Mouse (Mus musculus): Measurements from ENCODE around the gene Col15a1. TPM values are rescaled to one million over a fixed set of nuclear protein-coding genes. Genes with fewer than 3 reads are reported as not detected.

Col15a1 gene
- polyA plus RNA-seq, 1 experiment from 2014 or later = 12.9 TPM

GRCm38 (mm10) chr4:47311467-47311866, 103.5 kb downstream of the Col15a1 start:
- Histone ChIP-seq H3K9me3 (replicated peaks) (no peaks in the 10 kb centered on the region), H3K4me3 (no peak overlapping the region), H3K27me3 (no peaks in the 10 kb centered on the region), H3K36me3 (no peaks in the 10 kb centered on the region), H3K9ac (no peak overlapping the region), H3K4me2 (no peak overlapping the region), H3K27ac (no peak overlapping the region), H3K4me1 (replicated peaks) (peaks cover 29% of the 10 kb centered on the region)
- ATAC-seq (replicated peaks; ENCODE audit: insufficient number of reproducible peaks, insufficient read depth, low FRiP score, low read depth) = no peak
- 92% methylated on average over 6 of the region's 6 CpGs for WGBS

GRCm38 (mm10) chr4:47311929-47312328, 104.0 kb downstream of the Col15a1 start:
- 74% methylated on average over 7 of the region's 7 CpGs for WGBS
- no peak for ATAC-seq (replicated peaks; ENCODE audit: insufficient number of reproducible peaks, insufficient read depth, low FRiP score, low read depth)
- Histone ChIP-seq H3K9me3 (replicated peaks) (no peaks in the 10 kb centered on the region), H3K4me3 (no peak overlapping the region), H3K27ac (no peak overlapping the region), H3K4me2 (no peak overlapping the region), H3K27me3 (no peaks in the 10 kb centered on the region), H3K4me1 (replicated peaks) (peaks cover 29% of the 10 kb centered on the region), H3K9ac (no peak overlapping the region), H3K36me3 (no peaks in the 10 kb centered on the region)

- no peak for ATAC-seq (replicated peaks; ENCODE audit: insufficient number of reproducible peaks, insufficient read depth, low FRiP score, low read depth)
- Histone ChIP-seq H3K27ac (no peak overlapping the region), H3K9me3 (replicated peaks) (no peaks in the 10 kb centered on the region), H3K36me3 (no peaks in the 10 kb centered on the region), H3K4me1 (replicated peaks) (peaks cover 31% of the 10 kb centered on the region), H3K27me3 (no peaks in the 10 kb centered on the region), H3K4me2 (no peak overlapping the region), H3K9ac (no peak overlapping the region), H3K4me3 (no peak overlapping the region)
- 73% methylated on average over 14 of the region's 14 CpGs for WGBS
Measured at GRCm38 (mm10) chr4:47312676-47313075, 104.7 kb downstream of the Col15a1 start.

GRCm38 (mm10) chr4:47313710-47314410, 105.9 kb downstream of the Col15a1 start:
- Histone ChIP-seq H3K27ac (no peak overlapping the region), H3K4me1 (replicated peaks) (peaks cover 31% of the 10 kb centered on the region), H3K9me3 (replicated peaks) (no peaks in the 10 kb centered on the region), H3K9ac (no peak overlapping the region), H3K36me3 (no peaks in the 10 kb centered on the region), H3K4me2 (no peak overlapping the region), H3K4me3 (no peak overlapping the region), H3K27me3 (no peaks in the 10 kb centered on the region)
- 82% methylated on average over 8 of the region's 8 CpGs for WGBS
- no peak for ATAC-seq (replicated peaks; ENCODE audit: insufficient number of reproducible peaks, insufficient read depth, low FRiP score, low read depth)

- H3K27me3 ChIP-seq = no peaks in the 10 kb centered on the region
- H3K4me1 ChIP-seq (replicated peaks) = peaks cover 20% of the 10 kb centered on the region
- no peak for ATAC-seq (replicated peaks; ENCODE audit: insufficient number of reproducible peaks, insufficient read depth, low FRiP score, low read depth)
- no peak overlapping the region for H3K4me2 ChIP-seq
- 34% methylated on average over 2 of the region's 2 CpGs for WGBS
- H3K9ac ChIP-seq = no peak overlapping the region
- H3K9me3 ChIP-seq (replicated peaks) = no peaks in the 10 kb centered on the region
- no peak overlapping the region for H3K27ac ChIP-seq
- no peaks in the 10 kb centered on the region for H3K36me3 ChIP-seq
- H3K4me3 ChIP-seq = no peak overlapping the region
Measured at GRCm38 (mm10) chr4:47315458-47315857, 107.5 kb downstream of the Col15a1 start.

- H3K4me3 ChIP-seq = no peak overlapping the region
- peaks cover 10% of the 10 kb centered on the region for H3K4me1 ChIP-seq (replicated peaks)
- H3K27ac ChIP-seq = 0 out of 2 replicates have a peak overlapping the region, but pooled peaks have one; percentile 16
- no peak overlapping the region for H3K4me2 ChIP-seq
- 60% methylated on average over 6 of the region's 6 CpGs for WGBS
- H3K9me3 ChIP-seq (replicated peaks) = no peaks in the 10 kb centered on the region
- no peak for ATAC-seq (replicated peaks; ENCODE audit: insufficient number of reproducible peaks, insufficient read depth, low FRiP score, low read depth)
- no peaks in the 10 kb centered on the region for H3K27me3 ChIP-seq
- no peaks in the 10 kb centered on the region for H3K36me3 ChIP-seq
- H3K9ac ChIP-seq = no peak overlapping the region
Measured at GRCm38 (mm10) chr4:47316432-47316831, 108.5 kb downstream of the Col15a1 start.

GRCm38 (mm10) chr4:47319561-47320321, 111.8 kb downstream of the Col15a1 start:
- Histone ChIP-seq H3K9ac (no peak overlapping the region), H3K27me3 (no peaks in the 10 kb centered on the region), H3K9me3 (replicated peaks) (no peaks in the 10 kb centered on the region), H3K4me2 (no peak overlapping the region), H3K27ac (peak overlapping the region; percentile 37; the same call in 1 of the 2 replicates), H3K4me1 (replicated peaks) (peaks cover 7% of the 10 kb centered on the region; the same call in 1 of the 2 replicates), H3K36me3 (no peaks in the 10 kb centered on the region), H3K4me3 (no peak overlapping the region)
- ATAC-seq (replicated peaks; ENCODE audit: insufficient number of reproducible peaks, insufficient read depth, low FRiP score, low read depth) = no peak
- 70% methylated on average over 10 of the region's 10 CpGs for WGBS

- WGBS = 73% methylated on average over 3 of the region's 3 CpGs
- no peak for ATAC-seq (replicated peaks; ENCODE audit: insufficient number of reproducible peaks, insufficient read depth, low FRiP score, low read depth)
- Histone ChIP-seq H3K27ac (no peak overlapping the region), H3K4me2 (no peak overlapping the region), H3K27me3 (no peaks in the 10 kb centered on the region), H3K9ac (no peak overlapping the region), H3K4me3 (no peak overlapping the region), H3K9me3 (replicated peaks) (no peaks in the 10 kb centered on the region), H3K36me3 (no peaks in the 10 kb centered on the region), H3K4me1 (replicated peaks) (0 out of 2 replicates have a peak, but pooled peaks cover 2% of the 10 kb centered on the region)
Measured at GRCm38 (mm10) chr4:47322315-47322714, 114.4 kb downstream of the Col15a1 start.

GRCm38 (mm10) chr4:47324206-47324605, 116.2 kb downstream of the Col15a1 start:
- no peak overlapping the region for H3K27ac ChIP-seq
- 69% methylated on average over 1 of the region's 1 CpGs for WGBS
- H3K4me2 ChIP-seq = no peak overlapping the region
- H3K9me3 ChIP-seq (replicated peaks) = no peaks in the 10 kb centered on the region
- no peaks in the 10 kb centered on the region for H3K4me1 ChIP-seq (replicated peaks)
- H3K4me3 ChIP-seq = no peak overlapping the region
- no peaks in the 10 kb centered on the region for H3K27me3 ChIP-seq
- ATAC-seq (replicated peaks; ENCODE audit: insufficient number of reproducible peaks, insufficient read depth, low FRiP score, low read depth) = no peak
- no peaks in the 10 kb centered on the region for H3K36me3 ChIP-seq
- no peak overlapping the region for H3K9ac ChIP-seq

- H3K27ac ChIP-seq = no peak overlapping the region
- H3K9me3 ChIP-seq (replicated peaks) = no peaks in the 10 kb centered on the region
- no peak overlapping the region for H3K4me3 ChIP-seq
- no peak overlapping the region for H3K4me2 ChIP-seq
- H3K36me3 ChIP-seq = no peaks in the 10 kb centered on the region
- ATAC-seq (replicated peaks; ENCODE audit: insufficient number of reproducible peaks, insufficient read depth, low FRiP score, low read depth) = no peak
- no peak overlapping the region for H3K9ac ChIP-seq
- no peaks in the 10 kb centered on the region for H3K27me3 ChIP-seq
- 68% methylated on average over 3 of the region's 3 CpGs for WGBS
- H3K4me1 ChIP-seq (replicated peaks) = no peaks in the 10 kb centered on the region
Measured at GRCm38 (mm10) chr4:47327782-47328181, 119.8 kb downstream of the Col15a1 start.

GRCm38 (mm10) chr4:47329285-47329684, 121.3 kb downstream of the Col15a1 start:
- H3K36me3 ChIP-seq = no peaks in the 10 kb centered on the region
- H3K4me3 ChIP-seq = no peak overlapping the region
- H3K27me3 ChIP-seq = no peaks in the 10 kb centered on the region
- no peaks in the 10 kb centered on the region for H3K9me3 ChIP-seq (replicated peaks)
- H3K4me1 ChIP-seq (replicated peaks) = no peaks in the 10 kb centered on the region
- WGBS = 11% methylated on average over 1 of the region's 1 CpGs
- no peak overlapping the region for H3K27ac ChIP-seq
- H3K4me2 ChIP-seq = no peak overlapping the region
- ATAC-seq (replicated peaks; ENCODE audit: insufficient number of reproducible peaks, insufficient read depth, low FRiP score, low read depth) = no peak
- H3K9ac ChIP-seq = no peak overlapping the region

Measured in heart, embryonic 15.5 days (tissue).